Comparison of ENCODE assay signal across 12 mouse cellular contexts in the genomic region with DNA sequence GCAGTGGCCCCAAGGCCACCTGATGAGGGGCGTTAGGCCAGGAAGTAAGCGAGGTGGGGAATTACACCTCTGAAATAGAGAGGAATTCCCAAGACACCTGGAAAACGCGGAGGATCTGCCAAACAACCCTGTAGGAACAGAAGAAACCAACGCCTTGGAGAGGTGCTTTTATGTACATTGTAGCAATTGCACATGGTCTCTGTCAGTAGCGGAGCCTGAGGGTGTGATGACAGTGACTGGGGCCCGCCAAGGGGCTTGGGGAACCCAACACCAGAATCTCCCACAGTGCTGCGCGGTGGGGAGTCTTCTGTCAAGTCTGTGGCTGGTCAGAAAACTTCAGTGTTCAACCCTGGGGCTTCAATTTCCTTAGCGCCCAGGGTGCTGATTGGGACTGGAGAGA.
DNase-seq lines count a peak whose midpoint lies in the region; ATAC-seq and TF ChIP-seq lines count a peak whose summit lies in the region.
"Had no signal": no experiment of that assay in that cellular context is flagged by ENCODE, and none has a peak within 500 bp of the region (broad histone marks: within the 10 kb centered on the region; RNA-seq: fewer than 3 reads in every experiment).

No protein-coding gene starts in this region.

- H3K27ac ChIP-seq in heart, embryonic 12.5 days (ENCODE audit: poor library complexity, severe bottlenecking) = peak overlapping the region; percentile 63
- no peak overlapping the region for H3K27ac ChIP-seq in lung, embryonic 15.5 days
- no peak overlapping the region for H3K27ac ChIP-seq in embryonic facial prominence, embryonic 11.5 days (replicated peaks; ENCODE audit: low read depth, low read length)
- no peak overlapping the region for H3K27ac ChIP-seq in limb, embryonic 14.5 days (replicated peaks; ENCODE audit: low read depth, low read length)
- H3K27ac ChIP-seq: liver, embryonic 12.5 days had no signal

- H3K4me1 ChIP-seq in heart, embryonic 12.5 days (replicated peaks) = peaks cover 49% of the 10 kb centered on the region
- peaks cover 9% of the 10 kb centered on the region for H3K4me1 ChIP-seq in lung, embryonic 15.5 days
- no peaks in the 10 kb centered on the region; the same call in none of the 2 replicates for H3K4me1 ChIP-seq in embryonic facial prominence, embryonic 11.5 days (ENCODE audit: control insufficient read depth, insufficient read depth, low read length)
- peaks cover 12% of the 10 kb centered on the region for H3K4me1 ChIP-seq in limb, embryonic 14.5 days (ENCODE audit: control insufficient read depth, insufficient read depth, low read length)

- no peak for TF ChIP-seq POLR2A in limb, embryonic 14.5 days (IDR thresholded peaks at IDR 0.05; ENCODE audit: borderline replicate concordance, extremely low read depth, insufficient read depth, insufficient read length)

- no peak for ATAC-seq in heart, embryonic 12.5 days (ENCODE audit: insufficient number of reproducible peaks, low FRiP score)
- no peak for ATAC-seq in lung, embryonic 15.5 days (ENCODE audit: borderline replicate concordance, extremely low read depth, low FRiP score, low TSS enrichment)
- no peak for ATAC-seq in embryonic facial prominence, embryonic 11.5 days (replicated peaks; ENCODE audit: insufficient number of reproducible peaks, low FRiP score, low TSS enrichment, low read depth)
- no peak for ATAC-seq in limb, embryonic 14.5 days (ENCODE audit: low FRiP score, low read depth)
- no peak for ATAC-seq in inflammation-experienced regulatory T-cells, adult 6 months
- ATAC-seq: forebrain, embryonic 14.5 days; liver, embryonic 12.5 days had no signal

- peak overlapping the region; percentile 48 for H3K4me3 ChIP-seq in heart, embryonic 12.5 days
- no peak overlapping the region for H3K4me3 ChIP-seq in lung, embryonic 15.5 days
- H3K4me3 ChIP-seq in embryonic facial prominence, embryonic 11.5 days (ENCODE audit: low read depth, low read length) = no peak overlapping the region
- peak overlapping the region; percentile 27; the same call in 1 of the 2 replicates for H3K4me3 ChIP-seq in limb, embryonic 14.5 days (replicated peaks; ENCODE audit: low read length)
- H3K4me3 ChIP-seq: liver, embryonic 12.5 days had no signal

- no peaks in the 10 kb centered on the region for H3K9me3 ChIP-seq in heart, embryonic 12.5 days (replicated peaks)
- H3K9me3 ChIP-seq in lung, embryonic 15.5 days = no peaks in the 10 kb centered on the region
- H3K9me3 ChIP-seq in embryonic facial prominence, embryonic 11.5 days (replicated peaks; ENCODE audit: control insufficient read depth, low read length) = no peaks in the 10 kb centered on the region
- no peaks in the 10 kb centered on the region for H3K9me3 ChIP-seq in limb, embryonic 14.5 days (ENCODE audit: control insufficient read depth, low read length)
- H3K9me3 ChIP-seq: liver, embryonic 12.5 days had no signal

- no peaks in the 10 kb centered on the region for H3K27me3 ChIP-seq in heart, embryonic 12.5 days (replicated peaks)
- peaks cover 39% of the 10 kb centered on the region for H3K27me3 ChIP-seq in lung, embryonic 15.5 days
- H3K27me3 ChIP-seq in embryonic facial prominence, embryonic 11.5 days (ENCODE audit: control insufficient read depth, insufficient read depth, low read length) = peaks cover 34% of the 10 kb centered on the region
- H3K27me3 ChIP-seq in limb, embryonic 14.5 days (ENCODE audit: control insufficient read depth, insufficient read depth, low read length) = peaks cover 18% of the 10 kb centered on the region; the same call in 1 of the 2 replicates

- H3K4me2 ChIP-seq in heart, embryonic 12.5 days = peak overlapping the region; percentile 83
- H3K4me2 ChIP-seq in lung, embryonic 15.5 days = peak overlapping the region; percentile 46; the same call in 1 of the 2 replicates
- H3K4me2 ChIP-seq in embryonic facial prominence, embryonic 11.5 days (ENCODE audit: low read depth, low read length) = no peak overlapping the region; the same call in 1 of the 2 replicates
- peak overlapping the region; percentile 50 for H3K4me2 ChIP-seq in limb, embryonic 14.5 days (replicated peaks; ENCODE audit: low read depth, low read length, severe bottlenecking)

- H3K9ac ChIP-seq in heart, embryonic 12.5 days = peak overlapping the region; percentile 42; the same call in 1 of the 2 replicates
- no peak overlapping the region for H3K9ac ChIP-seq in lung, embryonic 15.5 days
- no peak overlapping the region for H3K9ac ChIP-seq in embryonic facial prominence, embryonic 11.5 days (replicated peaks; ENCODE audit: low read length)
- no peak overlapping the region for H3K9ac ChIP-seq in limb, embryonic 14.5 days (ENCODE audit: low read depth, low read length, severe bottlenecking)
- H3K9ac ChIP-seq: liver, embryonic 12.5 days had no signal

- WGBS in heart, embryonic 12.5 days = 7% methylated on average over 10 of the region's 10 CpGs
- 22% methylated on average over 10 of the region's 10 CpGs for WGBS in lung, embryonic 15.5 days
- 2% methylated on average over 10 of the region's 10 CpGs for WGBS in embryonic facial prominence, embryonic 11.5 days
- WGBS in limb, embryonic 14.5 days = 3% methylated on average over 10 of the region's 10 CpGs

- H3K36me3 ChIP-seq in heart, embryonic 12.5 days = no peaks in the 10 kb centered on the region
- H3K36me3 ChIP-seq in lung, embryonic 15.5 days = no peaks in the 10 kb centered on the region
- H3K36me3 ChIP-seq in embryonic facial prominence, embryonic 11.5 days (replicated peaks; ENCODE audit: control insufficient read depth, insufficient read depth, low read depth, low read length) = no peaks in the 10 kb centered on the region
- H3K36me3 ChIP-seq in limb, embryonic 14.5 days (ENCODE audit: control insufficient read depth, insufficient read depth, low read length) = no peaks in the 10 kb centered on the region
- H3K36me3 ChIP-seq: liver, embryonic 12.5 days had no signal

- no peak for DNase-seq in heart, adult 18-20 months
- DNase-seq in lung, postnatal 25 days (ENCODE audit: low spot score) = no peak
- DNase-seq in embryonic facial prominence, embryonic 11.5 days (ENCODE audit: low spot score) = peak; percentile 26
- no peak for DNase-seq in limb, embryonic 14.5 days (ENCODE audit: low spot score)
- no peak for DNase-seq in gastrocnemius, postnatal 10 days
- DNase-seq: adrenal gland, postnatal 14 days; cerebellum, adult 2 months had no signal

Comparison
In these comparisons a context has a peak if more than half of its experiments do, and no peak if none do; other contexts are left out.
1. H3K4me3 ChIP-seq: peak in heart, embryonic 12.5 days (single experiment) and limb, embryonic 14.5 days (single experiment); none in lung, embryonic 15.5 days (single experiment) and embryonic facial prominence, embryonic 11.5 days (single experiment).